Mouse (Mus musculus): ENCODE results near the gene Ms4a3. TPM values are rescaled to one million over a fixed set of nuclear protein-coding genes. Genes with fewer than 3 reads are reported as not detected.

Gene Ms4a3
- polyA plus RNA-seq, 1 experiment from 2014 or later, result 14.7 TPM

GRCm38 (mm10) chr19:11589205-11589604, 51.4 kb downstream of the Ms4a3 start:
- no peak overlapping the region for H3K9ac ChIP-seq
- no peaks in the 10 kb centered on the region for H3K9me3 ChIP-seq (replicated peaks)
- DNase-seq (no peak), ATAC-seq (ENCODE audit: low read depth) (no peak)
- no peaks in the 10 kb centered on the region for H3K36me3 ChIP-seq
- H3K27me3 ChIP-seq, result no peaks in the 10 kb centered on the region
- no peak overlapping the region for H3K4me3 ChIP-seq (replicated peaks)
- 46% methylated on average over 4 of the region's 4 CpGs for WGBS (ENCODE audit: insufficient replicate concordance)
- H3K27ac ChIP-seq, result no peak overlapping the region
- no peak overlapping the region for H3K4me2 ChIP-seq
- H3K4me1 ChIP-seq (replicated peaks), result no peaks in the 10 kb centered on the region

Other genes with a start within 250 kb of the Ms4a3 start
- 0.78 and 0.83 TPM in 2 replicates for gene Ms4a4c, start 236.1 kb downstream of the Ms4a3 start, polyA plus RNA-seq (2015; fragmentation: Nextera tagmentation; extraction: Ambion mirVana)
- gene Ms4a4b, start 197.3 kb downstream of the Ms4a3 start, polyA plus RNA-seq (2015; fragmentation: Nextera tagmentation; extraction: Ambion mirVana), result 0.39 and 0.58 TPM in 2 replicates
- gene Ms4a6c, start 171.5 kb downstream of the Ms4a3 start, polyA plus RNA-seq (2015; fragmentation: Nextera tagmentation; extraction: Ambion mirVana), result 5.2 and 5.7 TPM in 2 replicates
- not detected in 2 replicates for gene Gm8369, start 154.9 kb downstream of the Ms4a3 start, polyA plus RNA-seq (2015; fragmentation: Nextera tagmentation; extraction: Ambion mirVana)
- gene Ms4a6b, start 124.3 kb downstream of the Ms4a3 start, polyA plus RNA-seq (2015; fragmentation: Nextera tagmentation; extraction: Ambion mirVana), result 2.2 and 2.5 TPM in 2 replicates
- 0.21 TPM in 2 replicates for gene Ms4a4d, start 104.0 kb downstream of the Ms4a3 start, polyA plus RNA-seq (2015; fragmentation: Nextera tagmentation; extraction: Ambion mirVana)
- gene Ms4a6d, start 36.0 kb downstream of the Ms4a3 start, polyA plus RNA-seq (2015; fragmentation: Nextera tagmentation; extraction: Ambion mirVana), result 3.0 and 3.6 TPM in 2 replicates
- gene Ms4a2, start 17.1 kb downstream of the Ms4a3 start, polyA plus RNA-seq (2015; fragmentation: Nextera tagmentation; extraction: Ambion mirVana), result 0.90 and 1.3 TPM in 2 replicates
- gene Oosp2, start 19.7 kb upstream of the Ms4a3 start, polyA plus RNA-seq (2015; fragmentation: Nextera tagmentation; extraction: Ambion mirVana), result 0.49 TPM in 1 of 2 replicates, not detected in the other
- not detected in 2 replicates for gene Oosp1, start 50.3 kb upstream of the Ms4a3 start, polyA plus RNA-seq (2015; fragmentation: Nextera tagmentation; extraction: Ambion mirVana)
- gene Oosp3, start 56.2 kb upstream of the Ms4a3 start, polyA plus RNA-seq (2015; fragmentation: Nextera tagmentation; extraction: Ambion mirVana), result not detected in 2 replicates
- gene Gif, start 106.7 kb upstream of the Ms4a3 start, polyA plus RNA-seq (2015; fragmentation: Nextera tagmentation; extraction: Ambion mirVana), result not detected in 2 replicates
- 53.8 and 55.6 TPM in 2 replicates for gene Mrpl16, start 129.5 kb upstream of the Ms4a3 start, polyA plus RNA-seq (2015; fragmentation: Nextera tagmentation; extraction: Ambion mirVana)
- 1.9 and 2.0 TPM in 2 replicates for gene Stx3, start 178.6 kb upstream of the Ms4a3 start, polyA plus RNA-seq (2015; fragmentation: Nextera tagmentation; extraction: Ambion mirVana)
- gene Olfr1417, start 198.4 kb upstream of the Ms4a3 start, polyA plus RNA-seq (2015; fragmentation: Nextera tagmentation; extraction: Ambion mirVana), result not detected in 2 replicates
- gene Olfr1418, start 220.2 kb upstream of the Ms4a3 start, polyA plus RNA-seq (2015; fragmentation: Nextera tagmentation; extraction: Ambion mirVana), result not detected in 2 replicates
- not detected in 2 replicates for gene Olfr1419, start 234.3 kb upstream of the Ms4a3 start, polyA plus RNA-seq (2015; fragmentation: Nextera tagmentation; extraction: Ambion mirVana)
- not detected in 2 replicates for gene Olfr1420, start 245.7 kb upstream of the Ms4a3 start, polyA plus RNA-seq (2015; fragmentation: Nextera tagmentation; extraction: Ambion mirVana)